Mouse (Mus musculus): ENCODE measurements around the gene Hist2h2aa2.
"Not testable (repeated sequence)": the region's sequence is repeated elsewhere in the genome, so short reads cannot be mapped to it uniquely, and the experiment has no call there.

Gene Hist2h2aa2

DNA sequence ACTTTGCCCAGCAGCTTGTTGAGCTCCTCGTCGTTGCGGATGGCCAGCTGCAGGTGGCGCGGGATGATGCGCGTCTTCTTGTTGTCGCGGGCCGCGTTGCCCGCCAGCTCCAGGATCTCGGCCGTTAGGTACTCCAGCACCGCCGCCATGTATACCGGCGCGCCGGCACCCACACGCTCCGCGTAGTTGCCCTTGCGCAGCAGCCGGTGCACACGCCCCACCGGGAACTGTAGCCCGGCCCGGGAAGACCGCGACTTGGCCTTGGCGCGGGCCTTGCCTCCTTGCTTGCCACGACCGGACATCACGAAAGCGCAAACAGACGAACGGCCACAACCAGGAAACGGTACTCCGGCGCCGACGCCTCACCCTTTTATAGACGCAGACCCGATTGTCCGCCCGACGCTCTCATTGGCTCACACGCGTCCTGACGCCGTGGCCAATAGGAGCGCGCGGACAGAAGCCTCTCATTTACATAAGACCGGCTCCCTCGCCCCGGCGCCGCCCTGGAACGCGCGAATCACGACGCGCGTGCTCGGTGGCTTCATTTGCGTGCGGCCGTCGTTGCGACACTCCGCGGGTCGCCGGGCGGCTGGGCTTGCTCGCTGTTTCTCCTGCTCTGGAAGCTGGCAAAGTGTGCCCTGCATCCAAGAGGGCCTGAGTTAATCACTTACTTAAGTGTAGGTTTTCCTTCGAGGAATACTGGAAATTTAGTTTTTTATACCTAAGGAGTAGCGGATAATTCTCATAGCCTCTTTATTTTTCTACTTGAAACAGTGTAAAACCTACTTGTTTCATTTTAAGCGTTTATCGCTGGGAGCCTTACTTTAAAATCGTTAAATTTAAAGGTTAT, at the start of gene Hist2h2aa2:
TSS of gene Hist2h2aa2 (minus strand) at position 328 of the 850 bp plus-strand sequence.
- CTCF ChIA-PET = interaction anchor here (0.7 kb wide), 1 partner anchor 505 kb away, joined by 6 read pairs; no protein-coding TSS in a partner anchor

DNA sequence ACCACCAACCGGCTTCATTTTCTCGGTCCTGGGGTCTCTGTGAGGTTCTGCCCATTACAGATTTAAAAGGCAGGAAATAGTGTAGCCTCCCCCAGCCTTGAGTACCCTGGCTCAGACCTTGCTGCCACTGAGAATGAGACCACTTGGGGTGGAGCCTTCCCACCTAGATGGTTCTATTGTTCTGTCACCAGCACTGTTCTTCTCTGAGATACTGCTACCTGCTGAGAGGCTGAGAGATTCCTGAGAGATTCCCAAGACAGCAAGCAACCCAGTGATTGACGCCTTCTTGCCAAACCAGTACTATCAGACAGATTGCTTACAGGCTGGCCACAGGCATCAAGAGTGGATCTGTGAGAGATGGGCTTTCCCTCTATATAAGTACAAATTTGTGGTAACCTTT, 49.1 kb upstream of the Hist2h2aa2 start:
- CTCF ChIA-PET = no interaction called here

DNA sequence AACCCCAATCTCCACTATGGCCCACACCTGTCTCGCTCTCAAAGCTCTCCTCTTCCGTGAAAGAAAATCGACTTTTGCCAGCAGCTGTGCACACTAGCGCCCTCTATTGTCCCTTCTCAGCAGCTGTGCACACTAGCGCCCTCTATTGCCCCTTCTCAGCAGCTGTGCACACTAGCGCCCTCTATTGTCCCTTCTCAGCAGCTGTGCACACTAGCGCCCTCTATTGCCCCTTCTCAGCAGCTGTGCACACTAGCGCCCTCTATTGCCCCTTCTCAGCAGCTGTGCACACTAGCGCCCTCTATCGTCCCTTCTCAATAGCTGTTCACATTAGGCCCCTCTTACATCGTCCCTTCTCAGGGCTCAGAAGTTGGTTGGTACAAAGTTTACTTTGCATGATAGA, 47.3 kb upstream of the Hist2h2aa2 start:
- CTCF ChIA-PET = not testable (repeated sequence)

DNA sequence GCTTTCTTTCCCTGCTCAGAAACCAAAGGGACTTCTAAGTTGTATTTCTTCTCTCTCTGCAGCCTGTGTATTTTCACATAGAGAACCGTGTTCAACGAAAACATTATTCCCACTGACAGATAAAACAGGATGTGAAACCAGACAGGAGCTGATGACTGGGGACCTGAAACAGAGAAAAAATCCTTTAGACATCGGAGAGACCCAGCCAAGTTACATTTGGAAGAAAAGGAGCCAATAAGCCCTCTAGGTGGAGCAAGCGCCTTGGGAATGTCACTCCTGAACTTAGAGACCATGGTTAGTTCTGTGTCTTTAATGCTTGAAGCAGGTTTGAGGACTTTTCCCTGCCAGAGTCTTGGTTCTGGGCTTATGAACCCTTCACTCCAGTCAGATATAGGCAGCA, 44.4 kb upstream of the Hist2h2aa2 start:
- CTCF ChIA-PET = interaction anchor here (0.7 kb wide), 1 partner anchor 68 kb away, joined by 5 read pairs; no protein-coding TSS in a partner anchor

DNA sequence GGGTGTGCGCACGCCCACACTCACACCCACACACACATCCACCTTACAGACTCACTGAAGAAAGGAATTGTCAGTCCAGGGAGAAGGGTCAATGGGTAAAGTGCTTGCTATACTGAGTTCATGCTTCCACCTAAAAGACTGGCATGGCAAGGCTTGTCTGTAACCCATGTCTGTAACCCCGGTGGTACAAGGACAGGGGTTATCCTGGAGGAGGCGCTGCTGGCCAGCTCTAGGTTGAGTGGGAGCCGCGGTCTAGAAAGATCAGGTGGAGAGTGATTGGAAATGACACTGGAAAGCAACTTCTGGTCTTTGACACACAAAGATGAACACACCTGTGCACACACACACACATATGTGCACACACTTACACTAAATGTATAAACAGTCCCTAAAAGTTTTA, 40.6 kb upstream of the Hist2h2aa2 start:
- CTCF ChIA-PET = no interaction called here

DNA sequence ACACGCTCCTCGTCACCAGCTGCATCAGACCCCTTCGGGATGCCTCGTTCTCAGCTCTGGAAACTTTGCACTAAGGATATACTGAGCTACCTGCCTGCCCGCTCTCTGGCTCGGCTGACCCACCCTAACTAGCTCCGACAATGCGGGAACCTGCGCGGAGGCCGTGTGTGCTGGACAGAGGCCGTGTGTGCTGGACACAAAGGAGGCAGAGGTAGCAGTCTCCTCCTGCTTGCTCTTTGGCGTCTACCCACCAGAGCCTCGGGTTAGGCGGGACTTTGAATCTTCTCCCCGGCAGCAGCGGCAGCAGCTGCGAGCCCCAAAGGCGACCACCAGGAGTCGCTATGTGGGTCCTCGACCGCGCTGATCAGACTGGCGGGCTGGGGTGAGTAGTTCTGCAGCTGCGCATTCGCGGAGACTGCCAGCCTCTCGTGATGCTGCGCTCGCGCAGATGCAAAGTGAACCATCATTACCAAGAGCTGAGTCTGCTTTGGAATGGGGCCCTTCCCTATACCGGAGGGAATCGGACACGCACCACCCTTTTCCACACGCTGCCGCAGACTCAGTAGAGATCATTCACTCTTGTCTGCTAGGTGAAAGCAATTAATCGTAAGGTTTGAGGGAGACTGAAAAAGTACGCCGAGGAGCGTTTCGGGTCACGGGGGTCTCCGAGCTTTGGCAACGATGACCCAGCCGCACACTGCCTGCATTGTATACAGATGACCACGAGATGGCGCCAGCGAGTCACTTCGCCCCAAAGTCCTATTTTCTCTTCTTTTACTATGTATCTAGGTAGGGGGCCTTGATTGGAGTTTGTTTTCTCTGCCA, 37.9 kb upstream of the Hist2h2aa2 start:
- CTCF ChIA-PET = interaction anchor here (0.6 to 1.0 kb wide), 4 partner anchors 9 to 31 kb away, joined by 3 to 6 read pairs (median 5); partner anchors contain the start of genes Fcgr1, Hist2h2bb and Hist2h3b

DNA sequence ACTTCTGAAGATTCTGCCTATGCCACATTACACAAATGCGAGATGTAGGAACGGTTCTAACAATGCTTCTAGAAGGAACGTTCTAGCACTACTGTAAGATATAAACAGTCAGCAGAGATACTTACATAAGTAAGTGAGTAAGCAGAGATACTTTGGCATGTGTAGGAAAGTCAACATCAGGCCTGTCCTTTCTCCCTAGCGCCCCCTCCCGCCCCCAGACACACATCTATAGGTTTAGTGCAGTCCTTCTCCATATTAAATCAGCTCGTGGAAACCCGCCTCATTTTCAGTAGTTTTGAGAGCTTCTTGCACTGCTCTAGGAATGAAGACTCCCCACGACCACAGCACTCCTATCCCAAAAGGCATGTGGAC, 37.3 kb upstream of the Hist2h2aa2 start:
- CTCF ChIA-PET = interaction anchor here (0.6 to 1.0 kb wide), 2 partner anchors 8 to 16 kb away, joined by 4 to 6 read pairs; partner anchors contain the start of genes Fcgr1, Hist2h2bb and Hist2h3b

DNA sequence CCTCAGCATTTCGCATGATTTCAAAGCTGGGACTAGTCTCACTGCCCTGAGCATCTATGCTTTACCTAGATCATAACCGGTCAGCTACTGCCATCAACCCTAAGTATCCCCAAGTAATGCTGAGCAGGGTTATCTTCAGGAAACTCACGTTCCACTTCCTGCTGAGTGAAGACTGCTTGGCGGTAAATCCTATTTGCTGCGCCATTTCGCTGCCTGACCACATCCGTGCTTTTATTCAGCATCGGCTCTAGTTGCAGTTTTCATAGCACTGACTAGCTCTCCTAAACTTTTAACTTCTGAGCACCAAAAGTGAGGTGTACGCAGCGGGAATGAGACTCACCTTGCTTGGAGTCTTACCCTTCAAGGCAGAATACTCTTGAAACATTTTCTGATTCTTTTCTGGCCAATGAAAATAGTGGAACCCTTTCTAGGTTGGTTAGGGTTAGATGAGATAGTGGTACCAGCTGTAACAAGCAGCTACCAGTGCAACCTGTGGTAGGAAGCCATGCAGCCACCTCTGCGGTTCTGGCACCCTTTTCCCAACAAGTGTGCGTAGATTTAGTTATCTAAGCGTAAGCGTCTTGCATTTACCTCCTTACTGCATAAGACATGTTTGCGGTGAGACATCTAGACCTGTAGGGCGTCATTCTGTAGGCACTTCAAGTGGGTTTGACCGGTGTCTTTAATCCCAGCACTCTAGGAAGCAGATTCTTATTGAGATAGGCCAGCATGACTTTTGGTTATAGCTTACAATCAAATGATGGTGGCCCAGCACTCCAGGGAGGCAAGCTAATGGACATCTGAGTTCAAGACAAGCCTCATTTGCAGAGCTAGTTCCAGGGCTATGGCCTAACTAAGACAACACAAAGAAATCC, 33.8 kb upstream of the Hist2h2aa2 start:
- CTCF ChIA-PET = interaction anchor here (0.5 kb wide), 1 partner anchor 57 kb away, joined by 3 read pairs; no protein-coding TSS in a partner anchor

DNA sequence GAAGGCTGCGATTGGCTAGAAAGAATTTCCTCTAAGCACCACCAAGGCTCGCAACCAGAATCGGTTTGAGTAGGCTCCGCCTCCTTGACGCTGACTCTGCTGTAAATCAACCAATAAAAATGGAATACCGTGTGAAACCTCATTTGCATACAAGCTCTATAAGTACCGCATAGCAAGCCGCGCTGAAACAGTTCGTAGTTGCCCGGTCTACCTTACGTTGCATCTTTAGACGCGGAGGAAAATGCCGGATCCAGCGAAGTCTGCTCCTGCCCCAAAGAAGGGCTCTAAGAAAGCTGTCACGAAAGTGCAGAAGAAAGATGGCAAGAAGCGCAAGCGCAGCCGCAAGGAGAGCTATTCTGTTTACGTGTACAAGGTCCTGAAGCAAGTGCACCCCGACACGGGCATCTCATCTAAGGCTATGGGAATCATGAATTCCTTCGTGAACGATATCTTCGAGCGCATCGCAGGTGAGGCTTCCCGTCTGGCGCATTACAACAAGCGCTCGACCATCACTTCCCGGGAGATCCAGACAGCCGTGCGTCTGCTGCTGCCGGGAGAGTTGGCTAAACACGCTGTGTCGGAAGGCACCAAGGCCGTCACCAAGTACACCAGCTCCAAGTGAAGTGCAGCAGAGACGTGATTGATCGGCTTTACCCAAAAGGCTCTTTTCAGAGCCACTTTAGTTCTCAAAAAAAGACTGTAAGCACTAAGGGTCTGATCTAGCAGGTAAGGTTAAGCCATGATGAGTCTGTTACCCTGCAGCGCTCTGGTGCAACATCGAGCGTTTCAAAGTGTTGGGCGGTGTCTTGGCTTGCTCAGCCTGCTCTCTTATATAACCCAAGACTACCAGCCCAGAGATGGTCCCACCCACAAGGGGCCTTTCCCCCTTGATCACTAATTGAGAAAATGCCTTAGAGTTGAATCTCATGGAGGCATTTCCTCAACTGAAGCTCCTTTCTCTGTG, 29.7 kb upstream of the Hist2h2aa2 start, which contains the start of gene Hist2h2bb:
TSS of gene Hist2h2bb (plus strand) at position 242 of the 964 bp plus-strand sequence.
- CTCF ChIA-PET = interaction anchor here (0.6 to 1.7 kb wide), 2 partner anchors 8 to 208 kb away, joined by 6 to 11 read pairs; no protein-coding TSS in a partner anchor

DNA sequence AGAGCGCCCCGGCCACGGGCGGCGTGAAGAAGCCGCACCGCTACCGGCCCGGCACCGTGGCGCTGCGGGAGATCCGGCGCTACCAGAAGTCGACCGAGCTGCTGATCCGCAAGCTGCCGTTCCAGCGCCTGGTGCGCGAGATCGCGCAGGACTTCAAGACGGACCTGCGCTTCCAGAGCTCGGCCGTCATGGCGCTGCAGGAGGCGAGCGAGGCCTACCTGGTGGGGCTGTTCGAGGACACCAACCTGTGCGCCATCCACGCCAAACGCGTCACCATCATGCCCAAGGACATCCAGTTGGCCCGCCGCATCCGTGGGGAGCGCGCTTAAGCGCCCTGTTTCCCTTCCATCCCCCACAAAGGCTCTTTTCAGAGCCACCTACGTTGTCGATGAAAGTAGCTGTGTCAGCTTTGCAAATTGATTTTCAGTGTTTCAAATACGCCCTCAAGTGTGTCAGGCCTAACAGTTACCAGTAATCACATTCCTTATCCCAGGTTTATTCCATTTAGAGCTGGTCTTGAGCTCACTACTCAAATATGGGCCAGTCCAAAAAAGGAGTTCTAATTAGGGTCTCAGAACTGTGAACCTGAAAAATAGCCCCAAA, 28.8 kb upstream of the Hist2h2aa2 start:
- CTCF ChIA-PET = interaction anchor here (0.6 to 1.7 kb wide), 2 partner anchors 9 to 209 kb away, joined by 6 to 11 read pairs; no protein-coding TSS in a partner anchor

DNA sequence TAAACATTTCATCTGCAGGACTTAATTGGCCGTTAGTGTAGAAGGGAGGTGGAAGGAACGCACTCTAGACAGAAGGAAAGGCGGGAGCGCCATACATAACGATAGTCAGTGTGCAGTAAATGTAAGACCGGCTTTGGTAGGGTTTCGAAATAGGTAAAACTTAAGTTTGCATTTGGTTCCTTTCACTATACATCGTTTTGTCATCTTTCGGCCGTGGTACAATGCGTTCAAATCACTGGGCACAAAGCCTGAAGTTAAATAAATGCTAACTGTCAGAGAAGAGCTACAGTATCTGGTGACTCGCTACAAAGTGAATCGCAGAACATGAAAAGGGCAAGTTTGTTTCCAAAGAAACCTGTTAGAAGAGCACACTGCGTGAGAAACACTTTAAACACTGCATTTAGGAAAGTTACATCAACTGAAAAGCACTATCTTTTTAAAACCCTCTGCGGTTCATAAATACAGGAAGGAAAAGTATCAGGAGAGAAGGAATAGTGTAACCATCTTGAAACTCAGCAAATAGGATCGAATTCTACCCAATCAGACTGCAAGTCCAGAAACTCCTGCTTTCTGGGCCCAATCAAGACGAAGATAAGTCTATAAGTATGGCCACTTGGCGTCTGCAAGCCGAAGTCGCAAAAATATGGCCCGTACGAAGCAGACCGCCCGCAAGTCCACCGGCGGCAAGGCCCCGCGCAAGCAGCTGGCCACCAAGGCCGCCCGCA, 28.1 kb upstream of the Hist2h2aa2 start, which contains the start of gene Hist2h3b:
TSS of gene Hist2h3b (plus strand) at position 604 of the 725 bp plus-strand sequence.
- CTCF ChIA-PET = interaction anchor here (0.6 to 1.7 kb wide), 4 partner anchors 8 to 295 kb away, joined by 3 to 6 read pairs (median 4); no protein-coding TSS in a partner anchor

DNA sequence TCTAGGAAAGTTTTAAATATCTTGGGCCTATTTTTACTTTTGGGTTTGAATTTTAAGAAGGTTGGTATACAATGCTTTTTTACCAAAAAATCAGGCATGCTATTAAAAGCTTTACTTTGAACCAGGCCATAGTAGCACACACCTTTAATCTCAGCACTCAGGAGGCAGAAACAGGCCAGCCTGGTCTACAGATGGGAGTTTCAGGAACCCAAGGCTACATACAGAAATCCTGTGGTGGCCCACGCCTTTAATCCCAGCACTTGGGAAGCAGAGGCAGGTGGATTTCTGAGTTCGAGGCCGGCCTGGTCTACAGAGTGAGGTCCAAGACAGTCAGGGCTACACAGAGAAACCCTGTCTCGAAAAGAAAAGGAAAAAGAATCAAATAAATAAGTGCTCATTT, 27.5 kb upstream of the Hist2h2aa2 start:
- CTCF ChIA-PET = interaction anchor here (0.6 kb wide), 3 partner anchors 8 to 295 kb away, joined by 3 to 4 read pairs (median 3); no protein-coding TSS in a partner anchor

DNA sequence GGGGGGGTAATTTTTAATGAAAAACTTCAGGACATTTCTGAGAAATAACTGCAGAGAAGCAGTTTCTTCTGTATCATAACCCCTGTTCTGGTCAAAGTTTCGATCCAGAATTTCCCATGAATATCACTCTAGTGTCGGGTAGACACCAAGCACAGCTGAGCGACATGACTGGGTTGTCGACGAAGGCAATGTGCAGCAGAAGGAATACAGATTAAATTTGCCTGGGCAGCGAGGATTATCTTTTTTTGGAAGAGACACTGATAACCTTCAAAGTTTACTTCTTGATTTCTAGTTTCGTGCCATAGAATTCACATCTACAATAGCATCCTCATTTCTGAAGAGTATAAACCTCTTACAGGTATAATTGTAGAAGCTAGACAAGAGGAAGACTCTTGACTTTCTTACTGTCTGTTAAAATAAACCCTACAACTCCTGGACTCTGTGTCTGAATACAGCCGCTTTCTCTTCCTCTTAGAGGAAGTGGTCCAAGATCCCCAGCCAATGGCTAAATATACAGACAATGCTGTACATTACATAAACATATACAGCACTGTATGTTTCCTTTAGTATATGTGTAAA, 26.1 kb upstream of the Hist2h2aa2 start:
- CTCF ChIA-PET = interaction anchor here (0.6 to 1.0 kb wide), 2 partner anchors 10 kb away, joined by 4 read pairs; no protein-coding TSS in a partner anchor

DNA sequence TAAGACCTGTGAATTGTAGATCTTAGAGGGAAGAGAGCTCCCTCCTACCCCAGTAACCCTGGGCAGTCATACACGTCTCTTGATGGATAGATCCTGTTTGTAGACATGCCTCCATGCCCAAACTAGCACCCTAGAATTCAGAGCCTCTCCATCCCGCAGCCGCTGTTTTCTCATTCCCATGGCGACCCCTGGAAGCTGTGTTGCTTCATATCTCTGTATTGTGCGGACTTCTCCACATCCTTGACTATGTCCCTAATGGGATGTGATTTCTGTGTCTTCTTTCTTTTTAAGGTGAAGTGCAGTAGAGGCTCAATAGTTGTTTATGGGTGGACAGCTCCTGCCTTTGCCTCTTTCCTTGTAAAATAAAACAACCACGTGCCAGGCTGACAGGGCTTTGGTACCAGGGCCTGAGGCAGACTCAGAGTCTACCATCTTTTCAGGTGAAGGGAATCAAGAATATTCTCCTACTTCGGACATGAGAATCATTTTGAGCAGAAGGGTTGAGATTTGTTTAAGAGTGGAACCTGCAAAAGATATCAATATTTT, 24.4 kb upstream of the Hist2h2aa2 start:
- CTCF ChIA-PET = interaction anchor here (0.8 to 1.3 kb wide), 2 partner anchors 21 to 382 kb away, joined by 5 to 10 read pairs; no protein-coding TSS in a partner anchor

DNA sequence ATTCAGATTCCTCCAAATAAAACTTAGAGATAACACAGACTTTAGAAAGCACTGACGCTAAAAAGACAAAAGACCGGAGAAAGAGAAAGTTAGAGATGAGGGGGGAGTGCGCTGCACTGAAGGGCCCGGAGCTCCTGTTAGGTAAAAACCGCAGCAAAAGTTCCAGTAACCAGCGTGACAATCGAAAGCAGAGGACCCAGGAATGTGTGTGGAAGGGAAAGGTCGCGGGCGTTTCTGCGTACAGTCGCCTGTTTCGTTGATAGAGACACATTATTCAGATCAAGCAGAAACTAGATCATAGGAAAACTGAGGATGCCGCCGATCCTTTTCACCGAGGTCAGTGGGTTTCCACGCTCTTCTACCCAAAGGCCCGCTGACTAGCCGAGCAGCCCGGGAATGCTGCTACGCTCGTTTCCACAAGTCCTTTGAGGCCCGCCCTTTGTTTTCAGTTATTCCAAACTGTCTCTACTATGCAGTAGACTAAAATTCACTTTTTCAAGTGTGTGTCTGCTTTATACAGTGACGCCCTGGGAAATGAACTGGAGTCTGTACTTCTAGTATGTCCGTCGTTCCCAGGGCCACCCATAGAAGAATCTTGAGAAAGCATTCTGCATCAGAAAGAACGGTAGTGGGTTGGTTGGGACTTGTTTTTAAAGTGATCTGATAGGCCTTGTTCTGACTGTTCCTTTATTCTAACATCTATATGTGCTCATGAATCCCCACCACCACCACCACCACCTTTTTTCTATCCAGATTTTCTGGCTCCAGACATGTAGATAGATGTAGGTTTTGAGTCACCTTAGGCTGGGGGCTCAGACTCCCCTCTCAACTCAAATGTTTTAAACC, 23.7 kb upstream of the Hist2h2aa2 start:
- CTCF ChIA-PET = interaction anchor here (0.6 to 1.3 kb wide), 3 partner anchors 20 to 381 kb away, joined by 5 to 10 read pairs (median 8); no protein-coding TSS in a partner anchor

DNA sequence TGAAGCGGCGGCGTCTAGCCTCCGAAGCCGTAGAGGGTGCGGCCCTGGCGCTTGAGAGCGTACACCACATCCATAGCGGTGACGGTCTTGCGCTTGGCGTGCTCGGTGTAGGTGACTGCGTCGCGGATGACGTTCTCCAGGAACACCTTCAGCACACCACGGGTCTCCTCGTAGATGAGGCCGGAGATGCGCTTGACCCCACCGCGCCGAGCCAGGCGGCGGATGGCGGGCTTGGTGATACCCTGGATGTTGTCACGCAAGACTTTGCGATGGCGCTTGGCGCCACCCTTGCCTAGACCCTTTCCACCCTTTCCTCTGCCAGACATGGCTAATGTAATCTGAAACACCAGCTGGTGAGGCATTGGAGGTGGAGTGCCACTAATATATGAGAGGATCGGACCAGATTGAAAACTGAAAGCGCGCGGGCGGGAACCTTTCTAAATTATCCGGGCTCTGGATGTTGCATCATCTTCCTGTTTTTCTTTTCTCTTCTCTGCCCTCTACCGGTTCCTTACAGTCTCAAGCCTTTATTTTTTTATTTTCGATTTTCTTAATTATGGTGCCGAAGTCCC, 23.0 kb upstream of the Hist2h2aa2 start, which contains the start of gene Hist2h4:
TSS of gene Hist2h4 (minus strand) at position 333 of the 572 bp plus-strand sequence.
- CTCF ChIA-PET = interaction anchor here (0.6 kb wide), 1 partner anchor 152 kb away, joined by 8 read pairs; no protein-coding TSS in a partner anchor

Data from spleen, embryonic (tissue).